Mouse (Mus musculus) liver, embryonic 11.5 days (tissue): ENCODE data around the gene Gusb. TPM values are rescaled to one million over a fixed set of nuclear protein-coding genes. Genes with fewer than 3 reads are reported as not detected.
A peak's percentile ranks its signal among the peaks of the same experiment; 100 is the strongest.

Experiments
- ATAC-seq: fragments of 200-750 bp; cut with Nextera tagmentation; replicated peaks from 2 replicates; pipeline ENCODE4 v1.8.0; 2017; ENCODE audit warnings: moderate number of reproducible peaks, mild to moderate bottlenecking, moderate TSS enrichment, moderate library complexity; ENCODE audit not compliant: low FRiP score
- DNase-seq: peaks from one replicate; pipeline ENCODE4 v3.0.0-alpha.2; 2017; ENCODE audit warnings: low spot score
- H3K27ac ChIP-seq: fragments of 300-500 bp; sonication (generic); 2 replicates; pipeline ENCODE4 v1.5.1; 2014; ENCODE audit warnings: mild to moderate bottlenecking, low read depth, low read length, control low read depth
- H3K27me3 ChIP-seq: fragments of 300-500 bp; sonication (generic); replicated peaks from 2 replicates; pipeline ENCODE4 v1.6.1; 2014; ENCODE audit warnings: low read length, mixed read lengths; ENCODE audit not compliant: control insufficient read depth, insufficient read depth
- H3K36me3 ChIP-seq: fragments of 300-500 bp; sonication (generic); 2 replicates; pipeline ENCODE4 v1.6.1; 2014; ENCODE audit warnings: mild to moderate bottlenecking, low read length, moderate library complexity, mixed read lengths; ENCODE audit not compliant: control insufficient read depth, insufficient read depth
- H3K4me1 ChIP-seq: fragments of 300-500 bp; sonication (generic); replicated peaks from 2 replicates; pipeline ENCODE4 v1.6.1; 2014; ENCODE audit warnings: low read length, mixed read lengths; ENCODE audit not compliant: control insufficient read depth, insufficient read depth
- H3K4me2 ChIP-seq: fragments of 300-500 bp; sonication (generic); 2 replicates; pipeline ENCODE4 v1.6.1; 2014; ENCODE audit warnings: mild to moderate bottlenecking, control low read depth, moderate library complexity
- H3K4me3 ChIP-seq: fragments of 300-500 bp; sonication (generic); 2 replicates; pipeline ENCODE4 v1.5.1; 2014; ENCODE audit warnings: low read depth, low read length, control low read depth
- H3K9ac ChIP-seq: fragments of 300-500 bp; sonication (generic); 2 replicates; pipeline ENCODE4 v1.6.1; 2014; ENCODE audit warnings: low read depth, low read length, control low read depth
- H3K9me3 ChIP-seq: fragments of 300-500 bp; sonication (generic); 2 replicates; pipeline ENCODE4 v1.6.1; 2016; ENCODE audit warnings: low read length, inconsistent platforms, mixed read lengths; ENCODE audit not compliant: control insufficient read depth
- WGBS: fragments of 180-500 bp; shearing (Covaris S2); extraction: QIAGEN DNeasy Blood & Tissue Kit; methylation state at CpG from one replicate; pipeline ENCODE4 v1.1.7; 2014; 5-methylcytosine and 5-hydroxymethylcytosine counted together
- polyA plus RNA-seq: library from polyadenylated mRNA; unstranded; fragments of >200 nt; fragmentation: Nextera tagmentation; extraction: Ambion mirVana; gene quantifications from 2 replicates; pipeline ENCODE4 v1.2.1, GENCODE M21; 2014

Gene Gusb
- polyA plus RNA-seq, 1 experiment from 2014 or later: 82.5 TPM

DNA sequence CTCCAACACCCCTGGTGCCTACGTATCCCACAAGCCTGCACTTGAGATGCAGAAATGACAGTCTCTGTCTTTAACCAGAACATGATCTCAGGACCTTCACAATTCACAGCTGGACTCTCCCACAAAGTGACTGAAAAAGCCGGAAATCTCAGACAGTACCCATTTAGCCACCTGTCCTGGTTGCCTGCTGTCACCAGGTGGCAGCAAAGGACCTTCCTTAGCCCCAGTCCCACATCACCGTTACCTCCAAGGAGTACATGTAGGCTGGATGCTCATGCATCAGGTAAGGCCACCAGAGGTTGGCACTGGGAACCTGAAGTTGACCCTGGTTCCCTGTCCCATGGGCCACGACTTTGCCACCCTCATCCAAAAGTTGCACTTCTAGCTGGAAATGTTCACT, 3.8 kb downstream of the Gusb start:
- Histone ChIP-seq H3K4me3 (no peak overlapping the region), H3K27me3 (no peaks in the 10 kb centered on the region), H3K4me1 (peaks cover 13% of the 10 kb centered on the region), H3K36me3 (no peaks in the 10 kb centered on the region; the same call in 1 of the 2 replicates), H3K27ac (no peak overlapping the region), H3K9me3 (no peaks in the 10 kb centered on the region), H3K4me2 (no peak overlapping the region), H3K9ac (no peak overlapping the region)
- no peak for DNase-seq
- no peak for ATAC-seq
- 44% methylated on average over 4 of the region's 4 CpGs for WGBS

DNA sequence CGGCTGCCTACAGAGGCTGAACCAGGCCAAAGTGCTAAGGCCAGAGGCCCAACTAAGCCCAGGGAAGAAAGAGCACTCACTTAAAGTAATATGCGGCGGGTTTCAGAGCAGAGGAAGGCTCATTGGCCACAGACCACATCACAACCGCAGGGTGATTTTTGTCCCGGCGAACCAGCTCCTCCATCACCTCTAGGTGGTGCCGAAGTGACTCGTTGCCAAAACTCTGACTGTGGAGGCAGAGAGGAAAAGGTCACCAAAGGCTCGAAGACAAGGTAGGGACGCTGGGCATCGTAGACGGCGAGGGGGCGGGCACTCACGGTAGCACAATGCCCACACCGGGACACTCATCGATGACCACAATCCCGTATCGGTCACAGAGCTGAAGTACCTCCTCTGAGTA, 5.1 kb downstream of the Gusb start:
- DNase-seq (no peak), ATAC-seq (no peak)
- 72% methylated on average over 19 of the region's 19 CpGs for WGBS
- peaks cover 8% of the 10 kb centered on the region; the same call in 1 of the 2 replicates for H3K4me1 ChIP-seq
- no peak overlapping the region; the same call in 1 of the 2 replicates for H3K27ac ChIP-seq
- H3K36me3 ChIP-seq: peaks cover 5% of the 10 kb centered on the region
- H3K27me3 ChIP-seq: no peaks in the 10 kb centered on the region
- H3K4me3 ChIP-seq: no peak overlapping the region
- no peaks in the 10 kb centered on the region for H3K9me3 ChIP-seq
- no peak overlapping the region for H3K9ac ChIP-seq
- no peak overlapping the region for H3K4me2 ChIP-seq

DNA sequence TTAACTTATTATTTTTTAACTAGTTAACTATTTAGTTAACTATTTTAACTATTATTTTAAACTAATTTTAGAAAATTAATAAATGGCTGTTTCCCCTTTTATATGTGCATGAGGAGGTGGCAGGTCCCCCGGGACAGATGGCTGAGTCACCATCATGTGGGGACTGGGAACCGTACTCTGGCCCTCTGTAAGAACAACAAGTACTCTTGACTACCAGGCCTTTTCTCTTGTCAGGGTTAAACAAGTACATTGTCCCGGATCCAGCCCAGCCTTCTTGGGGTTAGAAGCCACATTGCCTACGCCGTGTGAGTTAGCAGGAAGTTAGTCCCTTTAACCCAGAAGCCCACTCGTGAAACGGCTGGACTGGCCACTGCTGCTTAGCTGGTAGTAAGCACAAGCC, 7.9 kb downstream of the Gusb start:
- no peak for ATAC-seq
- WGBS: 93% methylated on average over 7 of the region's 7 CpGs
- Histone ChIP-seq H3K36me3 (peaks cover 5% of the 10 kb centered on the region), H3K4me1 (peaks cover 3% of the 10 kb centered on the region; the same call in 1 of the 2 replicates), H3K9me3 (no peaks in the 10 kb centered on the region), H3K4me2 (no peak overlapping the region), H3K4me3 (no peak overlapping the region), H3K9ac (no peak overlapping the region), H3K27me3 (no peaks in the 10 kb centered on the region), H3K27ac (no peak overlapping the region)
- DNase-seq: no peak

DNA sequence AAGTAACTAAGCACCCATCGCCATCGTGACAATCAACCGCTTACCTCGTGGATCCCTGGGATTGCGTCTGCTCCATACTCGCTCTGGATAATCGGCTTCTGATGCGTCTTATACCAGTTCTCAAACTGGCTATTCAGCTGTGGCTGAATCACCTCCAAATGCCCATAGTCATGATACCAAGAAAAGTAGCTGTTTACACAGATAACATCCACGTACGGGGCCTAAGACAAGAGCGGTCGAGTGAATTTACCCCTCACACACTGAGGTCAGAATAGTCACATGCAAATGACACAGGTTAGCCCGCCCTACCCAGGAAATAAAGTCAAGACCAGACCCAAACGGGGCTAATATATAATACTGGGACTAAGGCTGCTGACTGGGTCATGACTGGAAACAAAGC, 9.5 kb downstream of the Gusb start:
- Histone ChIP-seq H3K27ac (peak overlapping the region; percentile 6; the same call in 1 of the 2 replicates), H3K4me3 (no peak overlapping the region)
- 83% methylated on average over 14 of the region's 14 CpGs for WGBS

DNA sequence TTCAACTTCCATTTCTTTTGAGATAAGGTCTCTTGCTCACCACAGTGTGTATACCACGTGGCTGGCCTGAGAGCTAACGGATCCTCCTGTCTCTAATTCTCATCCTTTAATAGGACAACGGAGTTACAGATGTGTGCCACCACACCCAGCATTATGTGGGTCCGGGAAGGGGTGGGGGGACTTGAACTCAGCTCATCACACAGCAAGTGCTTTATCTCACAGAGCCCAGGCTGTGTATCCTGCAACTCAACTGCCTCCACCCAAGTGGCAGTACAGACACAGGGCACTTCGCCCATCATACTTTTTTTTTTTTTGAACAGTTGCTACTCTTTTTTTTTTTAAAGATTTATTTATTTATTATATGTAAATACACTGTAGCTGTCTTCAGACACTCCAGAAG, 11.0 kb downstream of the Gusb start:
- 73% methylated on average over 5 of the region's 5 CpGs for WGBS
- Histone ChIP-seq H3K9me3 (no peaks in the 10 kb centered on the region), H3K4me1 (peaks cover 3% of the 10 kb centered on the region; the same call in 1 of the 2 replicates), H3K27me3 (no peaks in the 10 kb centered on the region), H3K4me3 (no peak overlapping the region), H3K9ac (no peak overlapping the region), H3K36me3 (peaks cover 5% of the 10 kb centered on the region), H3K27ac (no peak overlapping the region), H3K4me2 (no peak overlapping the region; the same call in 1 of the 2 replicates)
- DNase-seq (no peak), ATAC-seq (peak; percentile 84)

More for the DNA sequence above, 9.5 kb downstream of the Gusb start:
- DNase-seq: no peak
- Histone ChIP-seq H3K9me3 (no peaks in the 10 kb centered on the region), H3K27me3 (no peaks in the 10 kb centered on the region), H3K36me3 (peaks cover 5% of the 10 kb centered on the region), H3K4me2 (no peak overlapping the region), H3K4me1 (peaks cover 3% of the 10 kb centered on the region; the same call in 1 of the 2 replicates), H3K9ac (no peak overlapping the region)
- peak; percentile 42; the same call in 1 of the 2 replicates for ATAC-seq

DNA sequence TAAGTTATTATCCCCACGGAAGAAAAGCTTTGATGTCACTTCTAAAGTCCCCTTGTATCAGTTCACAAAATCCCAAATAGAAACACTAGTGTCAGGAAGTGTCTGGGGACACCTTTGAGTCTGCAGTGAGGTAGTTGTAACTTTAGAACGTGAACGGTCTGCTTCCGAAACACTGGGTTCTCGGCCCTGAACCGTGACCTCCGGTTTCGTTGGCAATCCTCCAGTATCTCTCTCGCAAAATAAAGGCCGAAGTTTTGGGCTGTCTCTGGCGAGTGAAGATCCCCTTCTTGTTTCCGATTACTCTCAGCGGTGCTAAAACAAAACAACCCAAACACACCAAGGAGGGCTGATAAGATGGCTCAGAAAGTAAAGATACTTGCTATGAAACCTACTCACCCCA, 13.5 kb downstream of the Gusb start:
- no peak overlapping the region for H3K9ac ChIP-seq
- WGBS: 84% methylated on average over 13 of the region's 13 CpGs
- DNase-seq: no peak
- peaks cover 5% of the 10 kb centered on the region for H3K36me3 ChIP-seq
- peaks cover 3% of the 10 kb centered on the region; the same call in 1 of the 2 replicates for H3K4me1 ChIP-seq
- H3K27ac ChIP-seq: no peak overlapping the region
- H3K4me2 ChIP-seq: no peak overlapping the region
- ATAC-seq: no peak
- no peaks in the 10 kb centered on the region for H3K27me3 ChIP-seq
- no peaks in the 10 kb centered on the region for H3K9me3 ChIP-seq
- no peak overlapping the region for H3K4me3 ChIP-seq

DNA sequence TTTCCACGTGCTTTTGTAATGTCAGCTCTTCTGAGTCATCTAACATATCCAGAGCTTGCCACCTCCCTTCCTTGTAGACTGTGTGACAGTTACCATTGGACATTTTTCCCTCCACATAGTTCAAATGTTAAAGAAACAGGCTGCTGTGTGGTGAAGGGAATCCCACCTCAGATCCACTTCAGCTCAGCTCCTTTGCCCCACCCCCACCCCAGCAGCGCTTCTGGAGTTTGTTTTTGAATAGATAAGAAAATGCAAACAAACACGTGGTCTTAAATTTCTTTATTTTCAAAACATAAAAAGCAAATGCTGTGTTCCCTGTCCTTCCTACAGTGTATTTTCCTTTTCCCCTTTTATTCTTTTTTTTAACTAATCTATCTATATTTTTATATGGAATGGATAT, 22.6 kb downstream of the Gusb start:
- ATAC-seq: peak; percentile 50; the same call in 1 of the 2 replicates
- peaks cover 40% of the 10 kb centered on the region for H3K4me1 ChIP-seq
- no peak overlapping the region for H3K9ac ChIP-seq
- H3K27ac ChIP-seq: no peak overlapping the region; the same call in 1 of the 2 replicates
- H3K9me3 ChIP-seq: no peaks in the 10 kb centered on the region
- no peaks in the 10 kb centered on the region for H3K27me3 ChIP-seq
- no peak overlapping the region for H3K4me3 ChIP-seq
- H3K36me3 ChIP-seq: peaks cover 8% of the 10 kb centered on the region; the same call in 1 of the 2 replicates
- H3K4me2 ChIP-seq: peak overlapping the region; percentile 27
- 43% methylated on average over 3 of the region's 3 CpGs for WGBS
- no peak for DNase-seq

DNA sequence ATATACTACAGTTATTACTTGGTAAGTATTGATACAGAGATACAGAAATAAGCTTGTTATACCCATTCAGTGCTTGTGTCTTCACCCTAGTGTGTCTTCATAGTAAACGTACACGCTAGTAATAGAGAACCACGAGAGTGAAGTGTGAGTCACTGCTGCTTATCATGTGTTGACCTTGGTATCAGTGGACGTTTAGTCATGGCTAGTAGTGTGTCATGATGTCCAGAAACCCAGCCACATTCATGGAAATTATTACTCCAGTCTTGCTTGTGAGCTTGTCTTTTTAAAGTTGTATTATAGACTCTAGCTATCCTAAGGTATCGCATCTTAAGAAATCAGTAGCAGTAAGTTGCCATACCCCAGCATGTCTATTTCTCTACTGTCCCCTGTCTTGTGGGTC, 24.2 kb downstream of the Gusb start:
- H3K9ac ChIP-seq: no peak overlapping the region
- peaks cover 43% of the 10 kb centered on the region for H3K4me1 ChIP-seq
- no peaks in the 10 kb centered on the region for H3K9me3 ChIP-seq
- no peak overlapping the region for H3K27ac ChIP-seq
- no peak overlapping the region for H3K4me3 ChIP-seq
- ATAC-seq (no peak), DNase-seq (no peak)
- 68% methylated on average over 5 of the region's 5 CpGs for WGBS
- no peaks in the 10 kb centered on the region for H3K27me3 ChIP-seq
- H3K36me3 ChIP-seq: peaks cover 8% of the 10 kb centered on the region; the same call in 1 of the 2 replicates
- no peak overlapping the region for H3K4me2 ChIP-seq

DNA sequence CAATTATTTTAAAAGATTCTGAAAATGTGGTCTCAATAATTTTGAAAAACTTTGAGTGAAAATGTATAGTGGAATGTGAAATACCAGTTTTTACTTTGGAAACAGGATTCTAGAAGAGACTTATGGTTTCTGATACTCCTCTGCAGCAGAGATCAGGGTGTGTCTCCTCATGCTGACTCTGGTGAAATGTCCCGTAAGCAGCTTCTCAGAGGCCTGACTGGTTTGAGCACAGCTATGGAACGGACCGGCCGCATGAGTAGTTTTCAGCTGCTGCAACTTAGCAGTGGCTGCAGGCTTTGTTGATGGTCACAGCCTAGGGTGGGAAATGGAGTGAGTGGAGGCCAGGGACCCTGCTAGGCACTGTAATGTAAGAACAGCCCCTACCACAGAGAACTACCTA, 25.1 kb downstream of the Gusb start:
- no peaks in the 10 kb centered on the region for H3K27me3 ChIP-seq
- no peak overlapping the region for H3K4me3 ChIP-seq
- DNase-seq: no peak
- H3K4me1 ChIP-seq: peaks cover 46% of the 10 kb centered on the region
- H3K9me3 ChIP-seq: no peaks in the 10 kb centered on the region
- peak overlapping the region; percentile 35 for H3K4me2 ChIP-seq
- H3K36me3 ChIP-seq: 0 out of 2 replicates have a peak, but pooled peaks cover 5% of the 10 kb centered on the region
- H3K27ac ChIP-seq: peak overlapping the region; percentile 62
- ATAC-seq: no peak
- WGBS: 76% methylated on average over 4 of the region's 4 CpGs
- peak overlapping the region; percentile 52; the same call in 1 of the 2 replicates for H3K9ac ChIP-seq
